Comparison of ENCODE assay signal across 9 mouse cellular contexts in genomic region chr13:96030368-96031223, GRCm38 (mm10). TPM values are rescaled to one million over a fixed set of nuclear protein-coding genes. Genes with fewer than 3 reads are reported as not detected.
DNase-seq lines count a peak whose midpoint lies in the region; ATAC-seq and TF ChIP-seq lines count a peak whose summit lies in the region.
"Had no signal": no experiment of that assay in that cellular context is flagged by ENCODE, and none has a peak within 500 bp of the region (broad histone marks: within the 10 kb centered on the region; RNA-seq: fewer than 3 reads in every experiment).

No protein-coding gene starts in this region.

- 0 out of 2 replicates have a peak overlapping the region, but pooled peaks have one; percentile 2 for H3K4me2 ChIP-seq in embryonic facial prominence, embryonic 14.5 days (ENCODE audit: low read depth, low read length)
- H3K4me2 ChIP-seq in hindbrain, embryonic 16.5 days (ENCODE audit: low read length), result no peak overlapping the region
- no peak overlapping the region for H3K4me2 ChIP-seq in neural tube, embryonic 11.5 days (ENCODE audit: low read depth)

- TF ChIP-seq POLR2A in thymus, adult 2 months (IDR thresholded peaks at IDR 0.05; ENCODE audit: control insufficient read depth, extremely low read depth, insufficient read depth, low read length, poor library complexity), result no peak

- no peaks in the 10 kb centered on the region for H3K36me3 ChIP-seq in thymus, adult 2 months (ENCODE audit: control insufficient read depth, insufficient read depth, low read length)
- no peaks in the 10 kb centered on the region for H3K36me3 ChIP-seq in embryonic facial prominence, embryonic 14.5 days (ENCODE audit: control insufficient read depth, insufficient read depth, low read length)
- H3K36me3 ChIP-seq in hindbrain, embryonic 16.5 days (ENCODE audit: control insufficient read depth, insufficient read depth, low read length), result no peaks in the 10 kb centered on the region
- H3K36me3 ChIP-seq in limb, embryonic 10.5 days, result no peaks in the 10 kb centered on the region
- no peaks in the 10 kb centered on the region for H3K36me3 ChIP-seq in neural tube, embryonic 11.5 days (ENCODE audit: control insufficient read depth, insufficient read depth, low read length)

- WGBS in thymus, adult 2 months, result 71% methylated on average over 19 of the region's 19 CpGs
- 58% methylated on average over 19 of the region's 19 CpGs for WGBS in embryonic facial prominence, embryonic 14.5 days
- WGBS in hindbrain, embryonic 16.5 days, result 61% methylated on average over 19 of the region's 19 CpGs
- 64% methylated on average over 19 of the region's 19 CpGs for WGBS in limb, embryonic 10.5 days
- 69% methylated on average over 19 of the region's 19 CpGs for WGBS in neural tube, embryonic 11.5 days

- ATAC-seq in embryonic facial prominence, embryonic 14.5 days (ENCODE audit: low read depth), result no peak
- 0 out of 2 replicates have a peak, but pooled peaks have one; percentile 11 for ATAC-seq in hindbrain, embryonic 16.5 days
- ATAC-seq in neural tube, embryonic 11.5 days (ENCODE audit: insufficient read depth, low FRiP score, low TSS enrichment), result peak; percentile 16; the same call in 1 of the 2 replicates

- no peak overlapping the region for H3K4me3 ChIP-seq in thymus, adult 2 months (ENCODE audit: control insufficient read depth, insufficient read depth, low read length)
- H3K4me3 ChIP-seq in embryonic facial prominence, embryonic 14.5 days (ENCODE audit: low read depth, low read length), result no peak overlapping the region
- no peak overlapping the region for H3K4me3 ChIP-seq in hindbrain, embryonic 16.5 days (ENCODE audit: low read length)
- H3K4me3 ChIP-seq in limb, embryonic 10.5 days, result no peak overlapping the region
- H3K4me3 ChIP-seq in neural tube, embryonic 11.5 days (ENCODE audit: low read depth, low read length), result no peak overlapping the region

- H3K27ac ChIP-seq in thymus, adult 2 months (ENCODE audit: control insufficient read depth, insufficient read depth, low read length), result no peak overlapping the region
- no peak overlapping the region for H3K27ac ChIP-seq in embryonic facial prominence, embryonic 14.5 days (replicated peaks; ENCODE audit: low read depth, low read length)
- no peak overlapping the region for H3K27ac ChIP-seq in hindbrain, embryonic 16.5 days (ENCODE audit: low read depth, low read length)
- no peak overlapping the region for H3K27ac ChIP-seq in limb, embryonic 10.5 days
- no peak overlapping the region for H3K27ac ChIP-seq in neural tube, embryonic 11.5 days (ENCODE audit: low read depth, low read length)

- no peaks in the 10 kb centered on the region for H3K4me1 ChIP-seq in thymus, adult 2 months (replicated peaks; ENCODE audit: control insufficient read depth, insufficient read depth, low read length)
- H3K4me1 ChIP-seq in embryonic facial prominence, embryonic 14.5 days (ENCODE audit: control insufficient read depth, insufficient read depth, low read length), result no peaks in the 10 kb centered on the region
- H3K4me1 ChIP-seq in hindbrain, embryonic 16.5 days (ENCODE audit: control insufficient read depth, insufficient read depth, low read depth, low read length), result no peaks in the 10 kb centered on the region
- H3K4me1 ChIP-seq in limb, embryonic 10.5 days, result no peaks in the 10 kb centered on the region
- H3K4me1 ChIP-seq in neural tube, embryonic 11.5 days (ENCODE audit: control insufficient read depth, insufficient read depth, low read length), result no peaks in the 10 kb centered on the region

- DNase-seq in thymus, adult 2 months, result peak; percentile 40
- no peak for DNase-seq in thymus, adult 18-20 months
- peak; percentile 55 for DNase-seq in adrenal gland, postnatal 14 days
- peak; percentile 25 for DNase-seq in embryonic facial prominence, embryonic 14.5 days (ENCODE audit: low spot score)
- peak; percentile 73 for DNase-seq in limb, embryonic 10.5 days (ENCODE audit: low spot score)
- peak; percentile 66 for DNase-seq in neural tube, embryonic 11.5 days (ENCODE audit: low spot score)
- DNase-seq in urinary bladder, postnatal 36 days (ENCODE audit: low spot score in 2 of 2), result peak; percentile 9 to 14

- TF ChIP-seq CTCF in thymus, adult 2 months (IDR thresholded peaks at IDR 0.05; ENCODE audit: borderline replicate concordance, control insufficient read depth, extremely low read depth, insufficient read depth, low read length, poor library complexity), result no peak

- H3K9ac ChIP-seq in embryonic facial prominence, embryonic 14.5 days (ENCODE audit: low read depth, low read length), result no peak overlapping the region
- H3K9ac ChIP-seq in hindbrain, embryonic 16.5 days (ENCODE audit: low read depth, low read length), result no peak overlapping the region
- no peak overlapping the region for H3K9ac ChIP-seq in neural tube, embryonic 11.5 days (ENCODE audit: low read length)

- H3K27me3 ChIP-seq in thymus, adult 2 months (ENCODE audit: control insufficient read depth, insufficient read depth, low read length), result no peaks in the 10 kb centered on the region
- H3K27me3 ChIP-seq in embryonic facial prominence, embryonic 14.5 days (replicated peaks; ENCODE audit: control insufficient read depth, insufficient read depth, low read length), result no peaks in the 10 kb centered on the region
- H3K27me3 ChIP-seq in hindbrain, embryonic 16.5 days (replicated peaks; ENCODE audit: control insufficient read depth, insufficient read depth, low read length), result no peaks in the 10 kb centered on the region
- no peaks in the 10 kb centered on the region for H3K27me3 ChIP-seq in limb, embryonic 10.5 days (ENCODE audit: low read depth, poor library complexity, severe bottlenecking)
- H3K27me3 ChIP-seq in neural tube, embryonic 11.5 days (ENCODE audit: control insufficient read depth, insufficient read depth, low read length), result no peaks in the 10 kb centered on the region

- H3K9me3 ChIP-seq in embryonic facial prominence, embryonic 14.5 days (ENCODE audit: control insufficient read depth, low read length), result no peaks in the 10 kb centered on the region
- H3K9me3 ChIP-seq in hindbrain, embryonic 16.5 days (ENCODE audit: control insufficient read depth, low read length), result no peaks in the 10 kb centered on the region
- H3K9me3 ChIP-seq in limb, embryonic 10.5 days (replicated peaks), result no peaks in the 10 kb centered on the region
- no peaks in the 10 kb centered on the region for H3K9me3 ChIP-seq in neural tube, embryonic 11.5 days (ENCODE audit: control insufficient read depth, low read length)

RNA-seq across cellular contexts. Expression of gene Gm20075, which starts 50.6 kb away (rescaled TPM):
- 0.29 and 2.0 TPM in 2 replicates for polyA plus RNA-seq in thymus, adult 2 months (2012; rRNA removed)
- total RNA-seq in adrenal gland, postnatal 14 days (2021), result 19.3 and 21.0 TPM in 2 replicates
- polyA plus RNA-seq in embryonic facial prominence, embryonic 14.5 days (2014; fragmentation: Nextera tagmentation; extraction: Ambion mirVana), result 17.9 and 26.0 TPM in 2 replicates
- polyA plus RNA-seq in hindbrain, embryonic 16.5 days (2015; fragmentation: Nextera tagmentation; extraction: Ambion mirVana), result 21.6 and 29.8 TPM in 2 replicates
- polyA plus RNA-seq in limb, embryonic 10.5 days (2016; fragmentation: Nextera tagmentation; extraction: Ambion mirVana), result 30.1 and 38.6 TPM in 2 replicates
- polyA plus RNA-seq in neural tube, embryonic 11.5 days (2014; fragmentation: Nextera tagmentation; extraction: Ambion mirVana), result 36.4 and 38.2 TPM in 2 replicates

RNA-seq across cellular contexts. Expression of gene Gm17190, which starts 51.3 kb away (rescaled TPM):
- not detected in 2 replicates for polyA plus RNA-seq in thymus, adult 2 months (2012; rRNA removed)
- total RNA-seq in adrenal gland, postnatal 14 days (2021), result not detected in 2 replicates
- not detected in 2 replicates for polyA plus RNA-seq in embryonic facial prominence, embryonic 14.5 days (2014; fragmentation: Nextera tagmentation; extraction: Ambion mirVana)
- polyA plus RNA-seq in hindbrain, embryonic 16.5 days (2015; fragmentation: Nextera tagmentation; extraction: Ambion mirVana), result 0.39 and 0.40 TPM in 2 replicates
- polyA plus RNA-seq in limb, embryonic 10.5 days (2016; fragmentation: Nextera tagmentation; extraction: Ambion mirVana), result not detected in 2 replicates
- polyA plus RNA-seq in neural tube, embryonic 11.5 days (2014; fragmentation: Nextera tagmentation; extraction: Ambion mirVana), result not detected in 2 replicates
- polyA plus RNA-seq: heart, embryonic 16.5 days had no signal

Comparison
In these comparisons a context has a peak if more than half of its experiments do, and no peak if none do; other contexts are left out.
1. DNase-seq: peak in thymus, adult 2 months (single experiment), adrenal gland, postnatal 14 days (single experiment), embryonic facial prominence, embryonic 14.5 days (single experiment), limb, embryonic 10.5 days (single experiment), neural tube, embryonic 11.5 days (single experiment) and urinary bladder, postnatal 36 days (2 of 2); none in thymus, adult 18-20 months (0 of 2).